Mouse (Mus musculus): ENCODE data around the gene Rasal1. TPM values are rescaled to one million over a fixed set of nuclear protein-coding genes. Genes with fewer than 3 reads are reported as not detected.
A peak's percentile ranks its signal among the peaks of the same experiment; 100 is the strongest.

Gene Rasal1
- polyA plus RNA-seq (2012; ENCODE audit: insufficient read depth, insufficient read length, low replicate concordance, missing spikeins) = not detected in 2 replicates

DNA sequence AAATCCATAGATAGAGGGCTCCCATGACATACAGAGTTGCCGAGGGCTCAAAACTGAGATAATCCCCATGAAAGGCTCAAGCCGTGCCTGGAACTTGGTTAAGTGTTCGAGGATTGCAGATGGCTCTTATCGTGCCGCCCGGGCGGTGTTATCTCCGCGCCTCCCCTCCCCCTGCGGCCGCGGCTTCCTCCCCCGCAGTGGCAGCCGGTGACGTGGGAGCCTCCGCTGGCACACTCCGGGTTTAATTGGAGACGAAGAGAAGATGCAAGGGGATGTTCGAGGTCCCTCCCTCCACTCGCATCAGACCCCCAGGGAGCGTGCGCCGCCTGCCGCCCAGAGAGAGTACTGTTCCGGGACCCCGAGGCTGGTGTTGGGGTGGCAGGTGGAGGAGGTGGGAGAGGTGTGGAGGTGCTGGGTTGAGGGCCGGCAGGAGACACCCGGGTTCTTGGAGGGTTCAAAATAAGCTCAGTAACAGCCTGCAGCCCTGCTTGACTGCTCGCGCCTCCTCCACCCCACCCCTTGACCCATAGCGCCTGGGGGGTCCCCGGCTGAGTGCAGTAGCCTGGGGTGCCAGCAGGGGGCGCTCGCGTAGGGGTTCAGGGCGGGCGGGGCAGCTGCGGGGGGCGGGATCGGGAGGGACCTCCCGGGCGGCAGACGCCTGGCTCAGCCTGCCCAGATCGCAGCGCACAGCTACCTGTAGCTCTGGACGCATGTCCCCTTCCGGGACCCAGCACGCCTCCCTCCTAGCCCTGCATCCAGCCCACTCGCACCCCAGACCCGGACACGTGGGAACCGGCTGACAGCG lies at the start of gene Rasal1:
TSS of gene Rasal1 (plus strand) at position 244 of the 805 bp plus-strand sequence.
- Histone ChIP-seq H3K27ac (ENCODE audit: insufficient read depth, low read depth, low read length) (peak within 1 kb of the TSS; percentile 27; the same call in 1 of the 2 replicates), H3K4me3 (ENCODE audit: insufficient read depth, low read depth, low read length) (peak within 1 kb of the TSS; percentile 45), H3K4me1 (ENCODE audit: control insufficient read depth, insufficient read depth, low read length) (peaks cover 26% of the 10 kb centered on the region)
- WGBS = 1% methylated on average over 53 of the region's 53 CpGs
- TF ChIP-seq POLR2A (IDR thresholded peaks at IDR 0.05; ENCODE audit: insufficient read depth, low read depth, low read length) (peak; percentile 32; the same call in 1 of the 2 replicates), CTCF (IDR thresholded peaks at IDR 0.05; ENCODE audit: insufficient read depth, low read depth, low read length) (peak; percentile 83)

DNA sequence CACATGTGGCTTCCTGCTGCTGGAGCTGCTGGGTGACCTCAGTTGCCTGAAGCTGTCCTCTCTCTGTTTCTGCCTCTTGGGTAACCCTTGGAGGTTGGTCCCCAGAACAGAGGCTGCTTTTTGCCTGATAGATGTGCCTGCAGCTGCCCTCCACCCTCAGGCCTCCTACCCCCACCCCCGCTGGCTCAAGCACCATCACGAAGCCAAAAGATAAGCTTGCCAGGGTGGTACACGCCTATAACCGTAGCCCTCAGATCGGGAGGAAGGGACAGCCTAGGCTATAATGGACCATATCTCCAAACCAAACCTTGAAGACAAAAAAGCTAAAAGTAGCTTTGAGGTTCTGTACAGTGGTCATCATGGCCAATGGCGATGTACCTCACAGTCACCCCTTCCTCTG lies 49.0 kb upstream of the Rasal1 start:
- no peak overlapping the region for H3K4me3 ChIP-seq (ENCODE audit: insufficient read depth, low read depth, low read length)
- TF ChIP-seq POLR2A (IDR thresholded peaks at IDR 0.05; ENCODE audit: insufficient read depth, low read depth, low read length) (no peak), CTCF (IDR thresholded peaks at IDR 0.05; ENCODE audit: insufficient read depth, low read depth, low read length) (no peak)
- H3K27ac ChIP-seq (ENCODE audit: insufficient read depth, low read depth, low read length) = no peak overlapping the region
- no peaks in the 10 kb centered on the region for H3K4me1 ChIP-seq (ENCODE audit: control insufficient read depth, insufficient read depth, low read length)
- WGBS = 98% methylated on average over 6 of the region's 6 CpGs

DNA sequence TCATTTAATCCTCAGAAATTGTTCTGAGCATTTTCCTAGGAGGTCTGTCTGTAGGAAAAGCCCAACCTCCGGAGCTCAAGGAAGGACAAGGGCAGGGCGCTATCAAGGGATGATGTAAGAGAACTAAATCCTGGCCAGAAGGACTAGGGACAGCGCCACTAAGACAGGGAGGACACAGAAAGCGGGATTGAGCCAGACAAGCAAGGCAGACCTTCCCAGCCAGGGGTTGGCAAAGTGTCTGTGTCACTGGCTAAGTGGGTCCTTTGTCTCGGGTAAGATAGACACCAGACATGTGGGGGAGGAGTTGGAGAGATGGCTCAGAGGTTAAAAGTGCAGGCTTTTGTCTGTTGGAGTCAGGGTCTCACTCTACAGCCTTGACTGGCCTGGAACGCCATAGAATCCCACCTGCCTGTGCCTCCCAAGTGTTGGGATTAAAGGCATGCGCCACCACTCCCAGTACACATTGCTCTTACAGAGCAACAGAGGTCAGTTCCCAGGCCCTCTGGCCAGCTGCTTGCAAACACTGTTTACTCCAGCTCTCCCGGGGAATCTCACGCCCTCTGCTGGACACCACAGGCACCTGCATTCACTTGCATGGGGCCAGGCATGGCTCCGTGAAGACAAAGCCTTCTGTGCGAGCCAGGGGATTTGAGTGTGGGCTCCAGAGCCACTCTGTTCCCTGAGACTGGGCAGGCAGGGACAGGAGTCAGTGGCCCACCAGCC lies 47.5 kb upstream of the Rasal1 start:
- TF ChIP-seq CTCF (IDR thresholded peaks at IDR 0.05; ENCODE audit: insufficient read depth, low read depth, low read length) = peak; percentile 26; the same call in 1 of the 2 replicates
- TF ChIP-seq POLR2A (IDR thresholded peaks at IDR 0.05; ENCODE audit: insufficient read depth, low read depth, low read length) = no peak
- peaks cover 5% of the 10 kb centered on the region for H3K4me1 ChIP-seq (ENCODE audit: control insufficient read depth, insufficient read depth, low read length)
- 71% methylated on average over 11 of the region's 11 CpGs for WGBS

DNA sequence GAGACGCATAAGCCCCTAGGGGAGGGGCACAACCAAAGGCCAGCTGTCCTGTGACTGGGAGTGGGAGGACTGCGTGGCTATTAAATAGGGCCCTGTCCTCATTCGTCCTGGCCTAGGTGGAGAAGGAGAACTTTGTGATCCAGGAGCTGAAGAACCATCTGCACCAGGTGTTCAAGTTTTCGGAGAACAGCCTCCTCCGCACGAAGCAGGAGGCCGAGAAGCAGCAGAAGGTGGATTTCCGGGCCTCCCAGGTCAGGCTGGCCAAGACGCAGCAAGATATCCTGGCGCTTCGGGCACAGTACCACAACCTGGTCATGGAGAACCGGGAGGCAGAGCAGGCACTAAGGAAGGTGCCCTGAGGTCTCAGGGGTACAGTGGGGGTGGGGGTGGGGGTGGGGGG lies 46.4 kb upstream of the Rasal1 start:
- Histone ChIP-seq H3K4me1 (ENCODE audit: control insufficient read depth, insufficient read depth, low read length) (peaks cover 5% of the 10 kb centered on the region), H3K27ac (ENCODE audit: insufficient read depth, low read depth, low read length) (no peak overlapping the region), H3K4me3 (ENCODE audit: insufficient read depth, low read depth, low read length) (no peak overlapping the region)
- 96% methylated on average over 12 of the region's 12 CpGs for WGBS
- TF ChIP-seq CTCF (IDR thresholded peaks at IDR 0.05; ENCODE audit: insufficient read depth, low read depth, low read length) (no peak), POLR2A (IDR thresholded peaks at IDR 0.05; ENCODE audit: insufficient read depth, low read depth, low read length) (no peak)

More for the DNA sequence above, 47.5 kb upstream of the Rasal1 start:
- H3K27ac ChIP-seq (ENCODE audit: insufficient read depth, low read depth, low read length) = no peak overlapping the region
- H3K4me3 ChIP-seq (ENCODE audit: insufficient read depth, low read depth, low read length) = no peak overlapping the region

DNA sequence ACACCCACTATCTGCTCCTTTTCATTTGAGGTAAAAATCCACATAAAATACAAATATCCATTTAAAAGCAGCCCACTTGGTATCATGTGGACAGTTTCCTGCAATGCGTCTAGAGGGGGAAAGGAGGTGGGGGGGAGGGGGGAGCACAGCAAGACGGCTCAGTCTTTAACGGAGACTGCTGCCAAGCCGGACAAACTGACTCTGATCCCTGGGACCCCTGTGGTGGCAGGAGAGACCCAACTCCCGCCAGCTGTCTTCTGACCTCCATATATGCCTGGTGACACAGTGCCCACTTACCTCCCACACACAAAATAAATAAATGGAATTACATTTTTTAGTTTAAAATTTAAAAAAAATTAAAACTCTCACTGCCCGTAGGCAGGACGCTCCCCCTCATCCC lies 45.1 kb upstream of the Rasal1 start:
- no peak overlapping the region for H3K4me3 ChIP-seq (ENCODE audit: insufficient read depth, low read depth, low read length)
- H3K4me1 ChIP-seq (ENCODE audit: control insufficient read depth, insufficient read depth, low read length) = peaks cover 5% of the 10 kb centered on the region
- H3K27ac ChIP-seq (ENCODE audit: insufficient read depth, low read depth, low read length) = no peak overlapping the region
- 80% methylated on average over 7 of the region's 7 CpGs for WGBS
- TF ChIP-seq CTCF (IDR thresholded peaks at IDR 0.05; ENCODE audit: insufficient read depth, low read depth, low read length) (no peak), POLR2A (IDR thresholded peaks at IDR 0.05; ENCODE audit: insufficient read depth, low read depth, low read length) (no peak)

DNA sequence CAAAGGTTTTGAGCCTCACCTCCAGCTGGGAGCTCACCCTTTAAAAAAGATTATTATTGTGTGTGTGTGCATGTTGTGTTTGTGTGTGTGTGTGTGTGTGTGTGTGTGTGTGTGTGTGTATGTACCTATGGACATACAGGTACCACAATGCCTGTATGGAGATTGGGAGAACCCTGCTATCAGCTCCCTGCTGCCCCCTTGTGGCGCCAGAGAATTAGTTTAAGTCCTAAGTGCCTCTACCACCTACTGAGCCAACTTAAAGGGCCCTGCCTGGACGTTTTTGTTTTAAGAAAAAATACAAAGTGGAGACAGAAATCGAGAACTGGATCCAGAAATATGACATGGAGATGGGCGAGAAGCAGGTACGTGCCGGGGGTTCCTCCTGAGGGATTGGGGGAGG lies 43.8 kb upstream of the Rasal1 start:
- no peak overlapping the region for H3K27ac ChIP-seq (ENCODE audit: insufficient read depth, low read depth, low read length)
- under 1% methylated on average over 6 of the region's 6 CpGs for WGBS
- peak overlapping the region; percentile 45 for H3K4me3 ChIP-seq (ENCODE audit: insufficient read depth, low read depth, low read length)
- peaks cover 11% of the 10 kb centered on the region for H3K4me1 ChIP-seq (ENCODE audit: control insufficient read depth, insufficient read depth, low read length)
- TF ChIP-seq CTCF (IDR thresholded peaks at IDR 0.05; ENCODE audit: insufficient read depth, low read depth, low read length) (peak; percentile 18; the same call in 1 of the 2 replicates), POLR2A (IDR thresholded peaks at IDR 0.05; ENCODE audit: insufficient read depth, low read depth, low read length) (no peak)

GRCm38 (mm10) chr5:120605241-120605661 lies 43.4 kb upstream of the Rasal1 start:
- Histone ChIP-seq H3K27ac (ENCODE audit: insufficient read depth, low read depth, low read length) (no peak overlapping the region), H3K4me1 (ENCODE audit: control insufficient read depth, insufficient read depth, low read length) (peaks cover 11% of the 10 kb centered on the region), H3K4me3 (ENCODE audit: insufficient read depth, low read depth, low read length) (peak overlapping the region; percentile 45)
- 0 out of 2 replicates have a peak, but pooled peaks have one; percentile 3 for TF ChIP-seq CTCF (IDR thresholded peaks at IDR 0.05; ENCODE audit: insufficient read depth, low read depth, low read length)
- no peak for TF ChIP-seq POLR2A (IDR thresholded peaks at IDR 0.05; ENCODE audit: insufficient read depth, low read depth, low read length)
- 0% methylated on average over 10 of the region's 10 CpGs for WGBS

- H3K27ac ChIP-seq (ENCODE audit: insufficient read depth, low read depth, low read length) = no peak overlapping the region
- WGBS = 1% methylated on average over 8 of the region's 8 CpGs
- TF ChIP-seq CTCF (IDR thresholded peaks at IDR 0.05; ENCODE audit: insufficient read depth, low read depth, low read length) (no peak; the same call in 1 of the 2 replicates), POLR2A (IDR thresholded peaks at IDR 0.05; ENCODE audit: insufficient read depth, low read depth, low read length) (no peak)
- peaks cover 11% of the 10 kb centered on the region for H3K4me1 ChIP-seq (ENCODE audit: control insufficient read depth, insufficient read depth, low read length)
- H3K4me3 ChIP-seq (ENCODE audit: insufficient read depth, low read depth, low read length) = peak overlapping the region; percentile 45
These were observed 42.9 kb upstream of the Rasal1 start for GRCm38 (mm10) chr5:120605688-120606087.

All from olfactory bulb, adult 2 months (tissue).